Mouse (Mus musculus) megakaryocyte, adult 5-6 weeks (primary cell): ENCODE measurements around the gene Fzd9. TPM values are rescaled to one million over a fixed set of nuclear protein-coding genes. Genes with fewer than 3 reads are reported as not detected.
A peak's percentile ranks its signal among the peaks of the same experiment; 100 is the strongest.

ENCODE experiments used
- ATAC-seq: 2 replicates; pipeline ENCODE4 v1.8.0; 2016; ENCODE audit warnings: mild to moderate bottlenecking, inconsistent platforms; ENCODE audit not compliant: poor library complexity, severe bottlenecking
- total RNA-seq, 2 experiments: library from RNA; stranded (forward) in 1 of 2; stranded (reverse) in 1 of 2; fragments of 153-499, 151-499 nt in 1 of 2; fragments of 221-1000, 200-1000 nt in 1 of 2; gene quantifications; 2 replicates each; pipeline versions ENCODE4 v1.2.3 to v1.2.4; 2015 to 2017

The Fzd9 gene
- total RNA-seq (2015) (not detected in 2 replicates), total RNA-seq (2017) (0.26 TPM in 1 of 2 replicates, not detected in the other)

DNA sequence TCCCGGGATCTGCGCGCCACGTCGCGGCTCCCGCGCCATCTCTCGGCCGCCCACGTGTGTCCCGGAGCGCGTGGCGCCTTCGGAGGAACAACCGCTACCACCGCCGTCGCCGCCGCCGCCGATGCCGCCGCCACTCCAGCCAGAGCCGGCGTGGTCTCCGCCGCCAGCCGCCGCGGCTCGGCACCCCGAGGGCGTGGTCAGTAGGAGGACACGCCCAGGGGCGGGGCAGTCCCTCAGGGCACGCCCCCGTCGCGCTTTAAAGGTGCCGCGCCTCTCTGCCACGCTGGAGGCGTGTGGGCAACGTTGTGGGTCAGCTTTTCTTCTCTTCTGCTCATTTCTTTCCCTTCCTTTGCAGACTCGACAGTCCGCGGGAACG lies at the start of gene Fzd9:
Gene Fzd9, minus strand, starts transcription at position 152 of the 376 bp plus-strand sequence.
- peak; percentile 89 for ATAC-seq

DNA sequence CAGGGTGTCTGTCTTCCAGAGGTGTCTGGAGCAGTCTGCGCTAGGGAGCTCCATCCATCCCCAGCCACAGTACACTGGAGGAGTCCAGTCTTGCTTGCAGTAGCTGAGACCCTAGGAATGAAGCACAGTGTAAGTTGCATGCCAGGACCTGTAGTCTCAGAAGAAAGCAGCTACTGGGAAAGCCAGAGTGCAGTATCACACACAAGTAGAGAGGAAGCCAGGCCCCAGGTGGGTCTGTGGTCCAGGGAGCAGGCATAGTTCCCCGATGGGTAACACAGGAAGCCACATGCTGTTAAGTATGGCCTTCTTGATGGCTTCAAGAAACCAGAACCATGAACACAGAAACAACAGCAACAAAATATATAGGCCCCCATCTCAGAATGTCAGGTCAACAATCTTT lies 41.0 kb upstream of the Fzd9 start:
- no peak for ATAC-seq

GRCm38 (mm10) chr5:135291193-135291592 lies 40.2 kb upstream of the Fzd9 start:
- ATAC-seq = no peak

DNA sequence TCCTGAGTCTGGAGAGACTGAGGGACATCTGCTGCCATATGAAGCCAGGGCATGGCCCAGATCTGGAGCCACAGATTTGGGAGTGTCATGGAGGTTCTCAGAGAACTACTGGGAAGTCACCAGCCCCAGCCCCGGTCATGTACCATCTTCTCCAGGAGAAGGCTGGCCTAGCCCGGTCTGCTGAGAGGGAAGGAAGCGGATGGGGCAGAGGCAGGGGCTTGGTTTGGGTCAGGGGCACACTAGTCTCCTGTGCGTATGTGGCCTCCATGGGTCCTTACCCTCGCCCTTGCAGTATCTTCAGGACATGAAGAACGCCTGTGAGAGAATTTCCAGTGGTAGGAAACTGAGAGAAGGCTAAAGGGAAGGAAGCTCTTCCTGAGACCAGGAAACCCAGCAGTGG lies 39.7 kb upstream of the Fzd9 start:
- no peak for ATAC-seq

DNA sequence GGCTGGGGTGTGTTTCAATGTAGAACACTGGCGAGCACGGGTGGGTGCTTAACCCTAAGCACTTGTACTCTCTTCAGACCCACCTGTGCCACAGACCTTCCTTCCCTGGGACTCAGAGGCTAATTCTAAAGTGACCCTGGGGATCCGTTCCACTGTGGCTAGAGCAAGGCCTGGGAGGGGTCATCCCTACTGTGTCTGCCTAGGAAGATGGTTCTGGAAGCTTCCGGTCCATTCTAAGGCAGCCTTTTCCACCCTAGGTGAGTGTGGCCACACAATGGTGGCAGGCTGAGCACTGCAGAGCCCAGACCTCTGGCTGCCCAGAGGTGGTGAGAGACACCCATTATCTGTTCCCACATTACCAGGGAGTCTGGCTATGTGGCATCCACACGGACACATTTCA lies 35.9 kb upstream of the Fzd9 start:
- ATAC-seq = no peak

DNA sequence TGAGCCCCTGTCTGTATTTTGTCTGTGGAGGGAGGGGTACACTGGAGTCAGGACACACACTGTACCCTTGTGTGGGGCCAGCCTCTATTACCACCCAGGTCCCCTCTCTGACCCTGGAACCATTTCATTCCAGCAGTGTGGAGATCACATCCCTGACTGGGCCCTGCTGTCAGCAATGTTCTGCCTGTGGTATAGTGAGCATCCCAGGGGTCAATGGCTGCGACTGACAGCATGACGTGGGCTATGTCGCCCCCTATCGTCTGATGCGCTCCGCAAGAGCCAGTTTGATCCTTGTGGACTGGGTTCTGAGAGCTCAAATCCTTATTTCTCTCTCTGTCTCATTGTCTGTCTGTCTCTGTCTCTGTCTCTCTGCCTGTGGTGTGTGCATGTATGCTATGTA lies 35.2 kb upstream of the Fzd9 start:
- ATAC-seq = peak; percentile 40; the same call in 1 of the 2 replicates

GRCm38 (mm10) chr5:135285211-135285610 lies 34.2 kb upstream of the Fzd9 start:
- ATAC-seq = no peak

DNA sequence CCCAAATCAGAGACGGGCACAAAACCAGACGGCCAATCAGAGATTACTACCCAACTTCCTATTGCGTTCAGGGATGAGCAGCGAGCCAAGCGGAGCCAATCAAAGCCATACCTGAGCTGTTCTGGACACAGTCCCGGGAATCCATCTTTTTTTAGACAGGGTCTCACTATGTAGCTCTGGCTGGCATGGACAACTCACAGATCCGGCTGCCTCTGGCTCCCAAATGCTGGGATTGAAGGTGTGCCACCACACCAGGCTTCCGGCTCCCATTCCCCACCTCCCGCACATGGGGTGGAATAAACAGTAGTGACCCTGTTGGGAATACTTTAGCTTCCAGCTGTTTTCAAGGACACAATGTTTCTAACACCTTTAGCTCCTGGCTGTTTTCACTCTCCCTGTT lies 29.2 kb upstream of the Fzd9 start:
- ATAC-seq = no peak

- no peak for ATAC-seq
Measured at GRCm38 (mm10) chr5:135276597-135276996, 25.6 kb upstream of the Fzd9 start.

DNA sequence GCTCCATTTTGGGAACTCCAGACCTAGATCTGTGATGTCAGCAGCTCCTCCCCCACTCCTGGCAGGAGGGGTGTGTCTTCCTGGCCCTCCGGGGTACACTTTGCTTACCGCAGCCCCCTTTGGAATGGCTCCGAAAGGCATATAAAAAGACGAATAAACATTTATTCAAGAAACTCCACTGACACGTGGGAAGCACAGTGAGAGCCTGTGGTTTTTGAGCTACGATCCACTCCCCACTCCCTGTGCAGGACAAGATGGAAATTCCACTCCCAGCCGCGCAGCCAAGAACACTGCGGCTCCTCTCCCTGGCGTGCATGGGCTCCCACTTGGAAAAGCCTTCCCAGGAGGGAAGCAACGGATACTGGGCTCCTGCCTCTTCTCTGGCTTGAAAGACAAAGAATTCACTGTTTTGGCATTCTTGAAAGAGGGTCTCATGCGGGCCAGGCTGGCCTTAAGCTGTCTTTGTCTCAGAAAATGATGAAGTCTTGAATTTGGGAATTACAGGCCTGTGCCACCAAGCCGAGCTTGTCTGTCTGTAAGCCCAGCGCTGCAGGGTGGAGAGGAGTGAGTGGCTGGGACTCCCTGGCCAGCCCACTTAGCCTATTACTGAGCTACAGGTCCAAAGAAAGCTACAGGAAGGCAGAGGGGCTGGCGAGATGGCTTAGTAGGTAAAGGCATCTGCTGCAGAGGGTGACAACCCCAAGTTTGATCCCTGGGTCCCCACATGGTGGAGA lies 23.8 kb upstream of the Fzd9 start:
- ATAC-seq = no peak

- no peak for ATAC-seq
Measured at GRCm38 (mm10) chr5:135271563-135272165, 20.6 kb upstream of the Fzd9 start.

DNA sequence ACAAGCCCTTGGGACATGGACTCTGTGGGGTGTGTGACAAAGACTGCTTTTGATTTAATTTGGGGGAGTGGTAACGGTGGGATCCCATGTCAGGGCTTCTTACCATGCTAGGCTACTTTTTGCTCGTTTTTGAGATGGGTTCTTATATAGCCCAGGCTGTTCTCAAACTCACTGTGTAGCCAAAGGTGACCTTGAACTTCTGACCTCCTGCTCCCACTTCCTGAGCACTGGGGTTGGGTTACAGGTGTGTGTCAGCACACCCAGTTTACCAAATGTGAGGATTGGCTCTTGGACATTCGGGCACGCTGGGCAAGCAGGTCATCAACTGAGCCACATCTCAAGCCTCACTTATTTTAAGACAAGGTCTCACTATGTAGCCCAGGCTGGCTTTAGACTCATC lies 19.3 kb upstream of the Fzd9 start:
- no peak for ATAC-seq

DNA sequence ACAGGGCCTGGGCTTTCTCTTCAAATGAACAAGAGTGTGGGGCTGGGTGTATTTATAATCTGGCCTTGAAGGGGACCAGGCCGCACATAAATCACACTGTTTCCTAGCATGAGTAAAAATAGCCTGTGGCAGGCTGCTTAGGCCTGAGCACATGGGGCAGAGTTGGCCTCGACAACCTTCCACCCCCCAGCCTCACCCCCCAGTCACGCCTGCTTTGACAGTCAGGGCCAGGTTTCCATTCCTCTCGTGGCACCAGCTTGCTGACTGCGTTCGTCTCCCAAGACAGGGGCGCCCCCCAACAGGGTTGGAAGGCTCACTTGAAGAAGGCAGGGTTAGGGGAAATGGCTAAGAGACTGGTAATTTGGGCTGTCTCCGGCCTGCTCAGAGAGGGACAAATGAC lies 18.4 kb upstream of the Fzd9 start:
- ATAC-seq = no peak

DNA sequence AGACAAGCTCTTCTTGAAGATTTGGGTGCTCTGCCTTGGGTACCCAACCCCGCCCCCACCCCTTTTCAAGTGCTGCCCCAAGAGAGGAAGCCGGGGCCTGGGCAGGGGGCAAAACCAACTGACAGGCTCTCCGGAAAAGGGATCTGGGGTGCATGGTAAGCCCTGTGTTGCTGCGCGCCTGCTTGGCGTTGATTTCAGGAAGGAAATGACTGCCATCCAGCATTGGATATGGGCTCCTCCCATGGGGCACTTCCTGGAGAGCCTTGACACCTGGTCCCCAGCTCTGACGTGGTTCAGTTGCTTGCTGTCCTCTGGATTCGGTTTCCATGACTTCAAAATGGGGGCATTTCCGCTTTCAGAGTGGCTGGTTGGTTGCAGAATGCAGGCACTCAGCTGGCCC lies 13.5 kb upstream of the Fzd9 start:
- peak; percentile 71 for ATAC-seq

DNA sequence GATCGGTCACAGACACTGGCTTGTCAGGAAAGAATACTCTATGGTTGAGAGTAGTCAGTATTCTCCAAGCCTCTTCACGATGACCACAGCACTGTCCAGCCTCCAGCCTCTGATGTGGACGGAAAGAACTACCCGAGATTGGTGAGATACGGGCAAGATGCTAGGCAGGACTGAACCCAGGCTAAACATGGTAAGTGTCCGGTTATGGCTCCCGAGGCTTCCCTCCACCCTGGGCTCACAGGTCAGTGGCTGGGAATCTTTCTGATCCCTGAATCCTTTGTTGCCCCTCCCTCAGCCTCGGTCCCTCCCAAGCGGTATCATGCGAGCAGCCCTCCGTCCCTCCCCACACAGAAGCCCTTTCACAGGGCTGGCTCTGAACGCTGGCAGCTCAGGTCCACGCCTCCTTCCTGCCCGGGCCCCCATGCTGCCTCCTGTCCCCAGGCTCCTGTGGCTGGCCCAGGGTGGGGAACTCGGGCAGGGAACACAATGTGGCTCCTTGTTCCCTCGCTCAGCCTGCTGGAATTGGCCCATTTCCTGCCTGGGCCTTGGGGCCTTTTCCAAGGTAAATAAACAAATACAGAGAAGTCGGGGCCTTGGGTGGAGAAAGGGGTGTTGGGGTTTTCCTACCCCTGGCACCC lies 13.0 kb upstream of the Fzd9 start:
- ATAC-seq = peak; percentile 24; the same call in 1 of the 2 replicates

DNA sequence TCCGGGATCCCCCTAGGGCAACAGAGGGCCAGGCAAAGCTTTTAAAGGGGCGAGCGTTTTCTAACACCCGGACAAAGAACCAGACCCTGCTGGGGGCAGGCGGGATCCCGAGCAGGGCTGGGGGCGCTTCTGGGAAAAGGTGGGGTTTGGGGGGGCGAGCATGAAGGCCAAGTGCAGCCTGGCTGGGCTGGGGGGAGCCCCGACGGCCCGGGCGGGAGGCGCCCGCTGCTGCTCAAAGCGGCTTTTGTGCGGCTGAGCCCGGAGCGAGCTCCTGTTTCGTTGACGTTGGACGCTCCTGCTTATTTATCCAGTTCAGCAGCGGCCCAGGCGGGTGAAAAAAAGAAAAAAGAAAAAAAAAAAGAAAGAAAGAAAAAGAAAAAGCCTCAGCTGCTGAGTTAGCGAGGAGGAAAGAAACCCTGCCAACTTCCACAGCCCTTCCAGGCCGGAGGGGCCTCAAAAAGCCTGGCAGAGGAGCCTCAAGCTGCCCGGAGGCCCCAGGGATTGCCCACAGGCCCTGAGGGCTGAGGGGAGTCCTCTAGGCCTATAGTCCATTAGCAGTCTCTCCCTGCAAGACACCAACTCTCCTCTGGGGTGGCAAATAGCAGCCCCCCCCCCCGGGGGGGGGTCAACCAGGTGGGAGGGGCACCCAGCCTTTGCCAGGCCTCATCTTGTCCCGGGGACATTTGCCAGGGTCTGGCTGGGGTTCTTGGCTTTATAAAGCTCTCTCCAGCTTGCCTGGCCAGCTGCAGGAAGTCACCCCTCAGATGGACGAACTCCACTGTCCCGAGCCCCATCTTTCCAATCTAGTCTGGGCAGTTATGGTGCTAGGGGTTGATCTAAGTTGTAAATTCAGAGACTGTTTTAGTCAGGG lies 7.5 kb upstream of the Fzd9 start:
- ATAC-seq = no peak

DNA sequence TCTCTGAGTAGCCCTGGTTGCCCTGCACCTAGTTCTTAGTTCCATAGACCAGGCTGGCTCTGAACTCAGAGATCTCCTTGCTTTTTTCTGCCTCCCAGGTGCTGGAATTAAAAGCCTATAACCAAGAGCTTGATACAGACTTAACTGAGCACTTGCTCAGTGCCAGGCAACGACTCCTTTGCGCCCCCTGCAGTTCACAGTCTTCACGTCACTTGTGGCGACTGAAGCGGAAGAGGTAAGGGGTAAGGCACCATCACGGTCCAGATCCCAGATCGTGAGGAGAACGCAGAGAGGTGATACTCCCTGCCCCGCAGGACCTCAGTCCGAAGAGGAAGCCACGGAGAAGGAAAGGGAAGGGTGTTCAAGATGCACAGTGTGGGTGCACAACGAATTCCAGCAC lies 6.5 kb upstream of the Fzd9 start:
- no peak for ATAC-seq

- no peak for ATAC-seq
Measured at GRCm38 (mm10) chr5:135256166-135256565, 5.1 kb upstream of the Fzd9 start.

GRCm38 (mm10) chr5:135253741-135254401 lies 2.8 kb upstream of the Fzd9 start:
- no peak for ATAC-seq

DNA sequence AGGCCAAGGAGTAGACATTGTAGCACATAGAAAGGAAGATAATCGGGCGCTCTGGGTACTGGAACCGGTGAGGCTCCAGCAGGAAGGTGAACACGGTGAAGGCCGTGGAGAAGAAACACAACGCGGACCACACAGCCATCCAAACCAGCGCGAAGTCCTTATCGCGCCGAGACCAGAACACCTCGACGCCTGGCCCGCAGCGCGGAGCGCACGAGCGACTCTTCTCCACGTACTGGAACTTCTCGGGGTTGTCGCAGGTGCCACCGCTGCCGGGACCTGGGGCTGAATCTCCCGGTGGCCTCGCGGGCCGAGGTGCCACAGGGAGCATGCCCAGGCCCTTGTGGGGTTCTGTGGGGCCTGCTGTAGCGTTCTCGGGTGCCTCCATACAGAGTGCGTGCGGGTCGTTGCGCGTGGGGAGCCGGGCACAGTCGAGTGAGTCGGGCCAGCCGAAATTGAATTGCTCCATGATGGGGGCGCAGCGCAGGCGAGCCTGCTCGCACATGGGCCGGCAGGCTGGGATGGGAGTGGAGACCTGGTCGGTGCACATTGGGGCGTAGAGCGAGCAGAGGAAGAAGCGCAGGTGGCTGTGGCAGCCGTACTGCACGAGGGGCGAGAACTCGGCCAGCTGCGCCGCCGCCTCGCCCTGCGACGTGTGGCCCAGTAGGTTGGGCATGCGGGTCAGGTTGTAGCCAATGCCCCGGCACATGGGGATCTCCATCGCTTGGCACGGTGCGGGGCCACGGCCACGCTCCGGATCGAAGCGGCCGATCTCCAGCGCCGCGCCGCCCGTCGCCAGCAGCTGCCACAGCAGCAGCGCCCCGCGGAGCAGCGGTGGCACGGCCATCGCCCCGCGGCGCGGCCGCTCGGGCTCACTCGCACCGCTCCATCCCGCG lies 598 bp downstream of the Fzd9 start:
- ATAC-seq = no peak
